Mouse (Mus musculus): ENCODE data around the gene Fem1b. TPM values are rescaled to one million over a fixed set of nuclear protein-coding genes. Genes with fewer than 3 reads are reported as not detected.
"Not testable (repeated sequence)": the region's sequence is repeated elsewhere in the genome, so short reads cannot be mapped to it uniquely, and the experiment has no call there.

The Fem1b gene
- polyA plus RNA-seq, 1 experiment from 2014 or later = 16.2 TPM

DNA sequence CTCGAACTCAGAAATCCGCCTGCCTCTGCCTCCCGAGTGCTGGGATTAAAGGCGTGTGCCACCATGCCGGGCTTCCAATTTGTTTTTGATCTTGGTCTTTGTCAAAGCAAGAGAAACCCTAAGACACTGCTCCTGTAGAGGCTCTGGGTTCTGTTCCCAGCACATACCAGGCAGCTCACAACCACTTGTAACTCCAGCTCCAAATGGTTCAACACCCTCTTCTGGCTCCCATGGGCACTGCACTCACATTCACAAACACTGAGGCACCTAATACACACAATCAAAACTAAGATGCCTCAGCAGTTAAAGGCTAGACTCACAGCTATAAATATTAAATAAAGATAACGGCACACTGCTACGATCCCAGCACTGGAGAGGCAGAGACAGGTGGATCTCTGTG lies 10.1 kb upstream of the Fem1b start:
- Histone ChIP-seq H3K4me1 (replicated peaks) (peaks cover 9% of the 10 kb centered on the region; the same call in 1 of the 2 replicates), H3K36me3 (no peaks in the 10 kb centered on the region)
- 96% methylated on average over 7 of the region's 7 CpGs for WGBS

DNA sequence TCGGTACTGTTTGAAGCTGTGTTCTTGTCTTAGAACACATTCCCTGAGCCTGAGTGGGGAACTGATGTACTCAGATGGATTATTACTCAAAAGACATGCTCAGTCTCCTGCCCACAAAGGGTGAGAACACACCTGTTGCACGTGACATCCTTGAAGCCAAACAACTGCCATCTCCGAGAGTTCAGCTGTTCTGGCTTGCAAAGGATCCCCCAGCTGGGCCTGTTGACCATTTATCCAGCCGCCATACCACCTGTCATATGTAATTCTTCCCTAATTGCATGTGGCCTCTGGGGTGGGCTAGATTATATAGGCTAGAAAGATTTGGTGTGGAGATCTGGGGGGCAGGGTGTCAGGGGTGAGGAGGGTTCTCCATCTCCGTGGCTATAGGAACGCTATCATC lies 9.1 kb upstream of the Fem1b start:
- H3K4me3 ChIP-seq (replicated peaks) = no peak overlapping the region
- H3K27ac ChIP-seq = no peak overlapping the region
- no peak overlapping the region for H3K4me2 ChIP-seq (replicated peaks)
- ATAC-seq = no peak
- no peaks in the 10 kb centered on the region for H3K27me3 ChIP-seq (replicated peaks)
- H3K36me3 ChIP-seq = no peaks in the 10 kb centered on the region
- H3K9me3 ChIP-seq = no peaks in the 10 kb centered on the region
- H3K9ac ChIP-seq = no peak overlapping the region
- WGBS = 81% methylated on average over 6 of the region's 6 CpGs
- peaks cover 2% of the 10 kb centered on the region; the same call in 1 of the 2 replicates for H3K4me1 ChIP-seq (replicated peaks)

More for the DNA sequence above, 10.1 kb upstream of the Fem1b start:
- Histone ChIP-seq H3K27ac (no peak overlapping the region), H3K4me2 (replicated peaks) (no peak overlapping the region), H3K9me3 (no peaks in the 10 kb centered on the region), H3K4me3 (replicated peaks) (no peak overlapping the region), H3K27me3 (replicated peaks) (no peaks in the 10 kb centered on the region), H3K9ac (no peak overlapping the region)
- ATAC-seq = no peak

DNA sequence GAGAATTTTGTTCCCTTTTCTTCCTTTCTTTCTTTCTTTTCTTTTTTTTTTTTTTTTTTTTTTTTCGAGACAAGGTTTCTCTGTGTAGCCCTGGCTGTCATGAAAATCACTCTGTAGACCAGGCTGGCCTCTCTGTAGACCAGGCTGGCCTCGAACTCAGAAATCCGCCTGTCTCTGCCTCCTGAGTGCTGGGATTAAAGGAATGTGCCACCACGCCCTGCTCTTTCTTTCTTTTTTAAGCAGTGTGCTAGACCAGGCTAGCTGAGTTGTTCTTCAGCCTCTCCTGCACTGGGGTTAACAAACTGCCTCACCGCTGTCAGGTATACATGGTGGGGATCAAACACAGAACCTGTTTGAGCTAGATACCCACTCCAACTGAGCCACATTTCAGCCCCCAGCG lies 8.2 kb upstream of the Fem1b start:
- not testable (repeated sequence) for H3K27me3 ChIP-seq (replicated peaks); H3K27ac ChIP-seq; H3K4me3 ChIP-seq (replicated peaks); ATAC-seq; H3K9me3 ChIP-seq; H3K4me2 ChIP-seq (replicated peaks); H3K4me1 ChIP-seq (replicated peaks); H3K36me3 ChIP-seq; H3K9ac ChIP-seq
- 85% methylated on average over 6 of the region's 6 CpGs for WGBS

DNA sequence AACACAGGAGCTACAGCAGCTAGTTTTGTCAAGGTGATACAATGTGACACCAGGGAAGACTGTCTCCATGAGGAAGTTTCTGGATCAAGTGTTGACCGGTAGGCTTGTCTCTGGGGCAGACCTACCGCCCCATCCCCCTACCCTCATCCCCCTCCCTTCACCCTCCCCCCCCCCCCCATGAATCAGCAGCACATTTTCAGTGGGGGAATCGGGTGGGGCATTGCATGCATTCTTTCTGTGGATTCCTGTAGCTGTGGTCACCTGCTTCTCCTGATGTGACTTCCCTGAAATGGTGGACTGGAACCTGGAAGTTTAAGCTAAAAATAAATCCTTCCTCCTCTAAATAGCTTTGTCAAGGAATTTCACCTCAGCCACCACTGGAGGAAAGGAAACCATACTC lies 7.8 kb upstream of the Fem1b start:
- Histone ChIP-seq H3K4me2 (replicated peaks) (no peak overlapping the region), H3K4me3 (replicated peaks) (no peak overlapping the region), H3K4me1 (replicated peaks) (no peaks in the 10 kb centered on the region), H3K27ac (no peak overlapping the region), H3K36me3 (no peaks in the 10 kb centered on the region), H3K27me3 (replicated peaks) (no peaks in the 10 kb centered on the region), H3K9me3 (no peaks in the 10 kb centered on the region), H3K9ac (no peak overlapping the region)
- 65% methylated on average over 3 of the region's 3 CpGs for WGBS
- ATAC-seq = no peak

DNA sequence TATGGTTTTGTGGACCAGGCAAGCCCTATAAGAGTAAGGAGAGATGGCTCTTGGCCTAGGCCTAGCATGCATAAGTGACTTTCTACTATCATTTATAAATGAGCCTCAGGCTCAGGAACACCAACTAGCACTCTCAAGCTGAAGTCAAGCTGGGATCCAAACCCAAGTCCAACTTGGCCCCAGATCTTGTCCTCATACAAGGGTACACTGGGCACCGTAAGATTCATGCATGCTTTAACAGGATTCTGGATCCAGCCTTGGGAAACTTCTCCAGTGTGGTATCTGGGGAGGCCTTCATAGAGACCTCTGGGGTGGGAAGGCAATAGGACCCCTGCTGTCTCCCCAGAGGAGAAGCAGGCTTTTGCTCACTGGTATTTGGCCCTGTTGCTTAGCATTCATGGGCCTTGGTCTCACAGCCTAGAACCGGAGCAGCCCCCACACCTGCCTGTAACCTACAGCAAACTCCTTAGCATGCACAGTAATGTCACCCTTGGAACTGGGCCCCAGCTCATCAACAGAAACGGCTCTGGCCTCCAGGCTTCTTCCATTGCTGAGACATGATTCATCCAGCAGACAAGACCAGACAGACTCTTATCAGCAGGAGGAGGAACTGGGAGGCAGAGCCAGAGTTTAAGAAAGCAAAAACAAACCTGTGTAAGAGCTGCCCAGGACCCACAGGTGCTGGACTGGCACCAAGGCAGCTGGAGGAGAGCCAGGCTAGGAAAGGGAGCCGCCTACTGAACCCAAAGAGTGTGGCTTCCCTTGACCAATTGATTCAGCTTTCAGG lies 6.3 kb upstream of the Fem1b start:
- ATAC-seq = 0 out of 2 replicates have a peak, but pooled peaks have one; percentile 17
- H3K27ac ChIP-seq = no peak overlapping the region

DNA sequence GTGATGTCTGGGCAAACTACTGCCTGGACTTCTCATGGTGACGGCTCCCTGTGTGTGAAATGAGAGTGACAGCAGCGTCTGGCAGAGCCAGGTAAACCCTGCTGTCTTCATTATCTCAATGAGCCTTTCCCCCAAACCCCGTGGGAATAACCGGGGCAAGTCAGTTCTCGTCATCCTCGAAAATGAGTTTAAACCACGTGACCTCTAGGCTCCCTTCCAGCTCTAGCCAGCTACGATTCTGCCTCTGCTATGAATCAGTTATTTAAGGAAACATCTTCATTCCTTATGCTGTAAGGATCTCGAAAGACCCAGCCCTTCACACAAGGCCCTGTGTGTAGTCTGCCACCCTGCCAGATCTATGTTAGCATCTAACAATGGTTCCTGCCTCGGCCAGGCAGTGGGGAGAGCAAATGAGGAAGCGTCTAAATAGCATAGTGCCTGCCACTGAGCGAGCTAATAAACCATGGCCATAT lies 5.4 kb upstream of the Fem1b start:
- Histone ChIP-seq H3K27me3 (replicated peaks) (no peaks in the 10 kb centered on the region), H3K4me1 (replicated peaks) (0 out of 2 replicates have a peak, but pooled peaks cover under 1% of the 10 kb centered on the region), H3K9ac (no peak overlapping the region), H3K4me2 (replicated peaks) (no peak overlapping the region), H3K4me3 (replicated peaks) (no peak overlapping the region), H3K36me3 (no peaks in the 10 kb centered on the region), H3K27ac (no peak overlapping the region), H3K9me3 (no peaks in the 10 kb centered on the region)
- no peak for ATAC-seq
- WGBS = 60% methylated on average over 12 of the region's 12 CpGs

More for the DNA sequence above, 6.3 kb upstream of the Fem1b start:
- no peak overlapping the region for H3K9ac ChIP-seq
- H3K4me2 ChIP-seq (replicated peaks) = no peak overlapping the region
- no peaks in the 10 kb centered on the region for H3K36me3 ChIP-seq
- H3K27me3 ChIP-seq (replicated peaks) = no peaks in the 10 kb centered on the region
- no peaks in the 10 kb centered on the region for H3K4me1 ChIP-seq (replicated peaks)
- no peaks in the 10 kb centered on the region for H3K9me3 ChIP-seq
- WGBS = 64% methylated on average over 4 of the region's 4 CpGs
- no peak overlapping the region for H3K4me3 ChIP-seq (replicated peaks)

DNA sequence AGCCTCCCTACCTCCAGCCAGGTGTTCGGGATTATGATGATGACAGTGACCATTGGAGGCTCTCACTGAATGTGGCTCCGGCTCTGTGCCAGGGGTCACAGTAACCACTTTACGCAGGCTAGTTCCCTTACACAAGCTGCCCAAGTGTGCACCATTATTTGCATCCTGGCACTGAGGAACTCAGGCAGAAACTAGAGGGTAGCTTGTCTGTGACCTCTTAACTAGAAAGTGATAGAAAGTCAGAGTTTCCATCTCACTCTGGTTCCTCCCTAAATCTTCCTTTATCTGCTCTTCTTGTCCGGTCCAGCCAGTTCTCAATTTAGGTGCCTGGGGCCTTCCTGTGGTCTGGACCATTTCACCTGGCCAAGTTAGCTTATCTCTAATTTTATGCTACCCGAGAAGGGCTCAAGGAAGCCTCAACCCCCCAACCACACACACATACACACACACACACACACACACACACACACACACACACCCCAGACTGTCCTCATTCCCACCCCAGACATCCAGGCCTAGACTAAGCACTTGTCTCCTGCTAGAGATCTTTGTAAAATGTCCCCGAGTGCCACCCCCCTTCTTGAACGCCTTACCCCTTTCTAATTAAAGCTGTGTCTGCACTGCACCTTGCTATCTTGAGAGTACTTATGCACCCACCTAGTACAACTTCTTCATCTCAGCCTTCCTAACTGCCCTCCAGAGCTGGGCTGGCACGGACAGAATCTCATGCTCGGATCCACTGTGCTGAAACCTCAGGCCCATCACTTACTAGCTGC lies 4.8 kb upstream of the Fem1b start:
- Histone ChIP-seq H3K4me1 (replicated peaks) (0 out of 2 replicates have a peak, but pooled peaks cover 3% of the 10 kb centered on the region), H3K4me2 (replicated peaks) (no peak overlapping the region), H3K4me3 (replicated peaks) (no peak overlapping the region), H3K36me3 (no peaks in the 10 kb centered on the region), H3K27me3 (replicated peaks) (no peaks in the 10 kb centered on the region), H3K27ac (no peak overlapping the region), H3K9ac (no peak overlapping the region), H3K9me3 (no peaks in the 10 kb centered on the region)
- ATAC-seq = no peak
- WGBS = 81% methylated on average over 9 of the region's 9 CpGs

DNA sequence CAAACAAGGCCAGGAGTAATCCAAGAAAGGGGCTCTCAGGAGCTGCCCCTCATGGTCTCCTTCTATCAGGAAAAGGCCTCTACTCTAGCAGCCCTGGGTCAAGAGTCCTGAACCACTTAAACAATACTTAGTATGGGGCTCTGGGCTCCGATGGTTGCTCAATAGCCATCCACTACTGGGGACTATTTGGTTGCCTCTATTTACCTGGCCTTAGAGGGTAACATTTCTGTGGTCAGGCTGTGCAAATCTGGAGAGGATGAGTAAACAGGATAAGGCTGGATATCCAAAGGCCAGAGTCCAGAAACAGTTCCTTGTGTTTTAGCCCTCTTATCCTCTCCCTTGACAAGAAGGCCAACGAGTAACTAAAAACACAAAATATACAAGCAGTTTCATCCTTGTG lies 3.0 kb upstream of the Fem1b start:
- H3K9ac ChIP-seq = no peak overlapping the region
- no peaks in the 10 kb centered on the region for H3K27me3 ChIP-seq (replicated peaks)
- H3K27ac ChIP-seq = no peak overlapping the region
- ATAC-seq = no peak
- no peak overlapping the region for H3K4me3 ChIP-seq (replicated peaks)
- no peaks in the 10 kb centered on the region for H3K36me3 ChIP-seq
- no peak overlapping the region for H3K4me2 ChIP-seq (replicated peaks)
- WGBS = 71% methylated on average over 2 of the region's 2 CpGs
- no peaks in the 10 kb centered on the region for H3K9me3 ChIP-seq
- H3K4me1 ChIP-seq (replicated peaks) = 0 out of 2 replicates have a peak, but pooled peaks cover 3% of the 10 kb centered on the region

DNA sequence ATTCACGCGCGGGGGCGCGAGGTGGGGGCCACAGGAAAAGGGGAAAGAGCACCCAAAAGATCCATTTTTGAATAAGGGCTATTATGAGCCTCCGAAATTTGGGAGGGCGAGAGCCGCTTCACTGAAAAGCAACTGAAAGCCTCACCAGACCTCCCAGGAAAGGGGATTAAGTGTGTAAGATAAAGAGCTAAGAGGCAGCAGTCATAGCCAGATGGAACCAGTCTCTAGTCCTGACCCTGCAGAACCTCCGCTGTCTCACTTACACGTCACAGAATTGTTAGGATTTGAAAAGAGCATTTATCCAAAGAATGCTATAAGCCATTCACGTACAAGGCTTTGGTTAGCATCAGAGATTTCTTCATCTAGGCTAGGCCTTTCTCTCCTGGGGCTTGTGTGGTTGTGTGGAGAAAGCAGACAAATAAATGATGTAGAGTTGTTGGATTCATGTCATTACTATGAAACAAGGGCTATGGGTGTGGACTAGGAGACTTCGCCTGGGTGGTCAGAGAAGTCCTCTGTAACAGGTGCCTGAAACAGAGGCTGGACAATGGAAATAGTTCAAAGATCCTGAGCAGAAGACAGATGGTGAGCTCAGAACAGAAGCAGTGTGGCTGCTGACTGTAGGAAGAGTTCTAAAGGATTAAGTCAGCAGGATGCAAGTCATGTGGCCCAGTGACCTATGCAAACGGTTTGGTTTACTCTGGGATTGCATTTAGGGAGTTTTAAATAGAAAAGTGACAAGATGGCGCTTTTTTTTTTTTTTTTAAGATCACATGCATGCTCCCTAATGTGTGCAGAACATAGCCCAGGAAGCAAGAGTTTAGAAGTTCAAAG lies 699 bp upstream of the Fem1b start:
- Histone ChIP-seq H3K9ac (peak overlapping the region; percentile 95), H3K4me1 (replicated peaks) (peaks cover 15% of the 10 kb centered on the region), H3K4me3 (replicated peaks) (peak overlapping the region; percentile 99), H3K36me3 (no peaks in the 10 kb centered on the region), H3K27ac (peak overlapping the region; percentile 97), H3K9me3 (no peaks in the 10 kb centered on the region), H3K27me3 (replicated peaks) (no peaks in the 10 kb centered on the region), H3K4me2 (replicated peaks) (peak overlapping the region; percentile 73)
- peak; percentile 22; the same call in 1 of the 2 replicates for ATAC-seq
- 16% methylated on average over 14 of the region's 14 CpGs for WGBS

DNA sequence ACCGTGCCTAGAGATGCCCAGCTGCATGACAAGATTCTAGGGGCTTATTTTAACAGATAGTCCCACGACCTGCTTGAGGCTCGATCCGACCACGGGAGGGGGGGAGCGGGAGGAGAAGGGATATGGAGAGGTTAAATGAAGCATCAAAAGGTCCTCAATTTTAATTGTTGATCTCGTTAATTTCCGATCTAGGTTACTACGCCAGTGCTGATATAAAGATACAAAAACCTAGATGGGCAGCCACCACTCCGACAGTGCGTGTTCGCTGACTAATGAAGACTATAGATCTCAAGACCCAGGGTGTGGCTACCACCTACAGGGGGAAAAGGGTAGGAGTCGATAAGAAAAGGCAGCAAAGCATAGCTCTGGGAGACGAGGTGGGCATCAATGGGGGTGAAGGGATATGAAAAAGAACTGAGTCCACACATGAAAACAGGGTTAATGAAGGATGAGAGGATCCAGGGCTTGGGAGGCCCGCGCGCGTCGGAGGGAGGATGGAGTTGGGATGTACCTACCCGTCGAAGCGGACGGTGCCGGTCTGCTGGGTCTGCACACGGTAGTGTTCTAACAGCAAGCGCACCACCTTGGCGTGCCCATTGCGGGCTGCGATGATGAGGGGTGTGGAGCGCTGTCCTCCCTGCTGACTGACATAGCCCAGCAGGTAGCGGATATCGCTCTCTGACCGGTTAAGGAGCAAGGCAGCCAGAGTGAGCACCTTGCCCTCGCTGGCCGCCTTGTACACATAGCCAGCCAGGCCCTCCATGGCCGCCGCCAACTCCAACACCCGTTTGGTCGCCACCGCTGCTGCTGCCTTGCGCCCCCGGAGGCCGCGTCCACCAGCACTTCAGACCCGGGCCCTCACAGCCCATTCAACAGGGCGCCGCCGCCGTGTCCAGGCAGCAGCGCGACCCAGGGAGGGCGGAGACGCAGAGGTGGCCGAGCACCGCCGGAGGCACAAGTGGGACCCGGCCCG lies 905 bp downstream of the Fem1b start:
- H3K36me3 ChIP-seq = no peaks in the 10 kb centered on the region
- H3K27me3 ChIP-seq (replicated peaks) = no peaks in the 10 kb centered on the region
- H3K9ac ChIP-seq = peak overlapping the region; percentile 95
- H3K27ac ChIP-seq = peak overlapping the region; percentile 97
- H3K4me2 ChIP-seq (replicated peaks) = peak overlapping the region; percentile 73
- peaks cover 15% of the 10 kb centered on the region for H3K4me1 ChIP-seq (replicated peaks)
- H3K9me3 ChIP-seq = no peaks in the 10 kb centered on the region
- peak overlapping the region; percentile 99 for H3K4me3 ChIP-seq (replicated peaks)
- under 1% methylated on average over 58 of the region's 58 CpGs for WGBS
- peak; percentile 60 for ATAC-seq

DNA sequence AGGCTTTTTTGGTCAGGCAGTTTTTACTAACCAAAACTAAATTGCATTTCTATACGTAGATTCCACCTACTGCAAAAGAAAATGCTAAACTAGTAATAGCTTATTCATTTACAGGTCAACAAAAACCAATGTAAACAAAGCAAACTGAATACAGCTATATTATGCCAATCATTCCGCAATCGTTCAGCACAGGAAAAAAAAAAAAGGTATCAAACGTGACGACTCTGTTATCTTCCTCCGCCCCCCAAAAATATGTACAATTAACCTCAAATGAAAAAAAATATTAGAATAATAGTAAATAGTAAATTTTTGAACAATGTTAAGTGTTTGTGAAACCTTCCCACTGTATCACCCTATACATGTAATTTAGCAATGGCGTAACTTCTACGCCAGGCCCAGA lies 1.6 kb downstream of the Fem1b start:
- Histone ChIP-seq H3K27me3 (replicated peaks) (no peaks in the 10 kb centered on the region), H3K27ac (no peak overlapping the region), H3K4me3 (replicated peaks) (peak overlapping the region; percentile 99), H3K4me1 (replicated peaks) (peaks cover 15% of the 10 kb centered on the region), H3K4me2 (replicated peaks) (peak overlapping the region; percentile 73), H3K9me3 (no peaks in the 10 kb centered on the region), H3K36me3 (no peaks in the 10 kb centered on the region), H3K9ac (peak overlapping the region; percentile 95)
- 13% methylated on average over 8 of the region's 8 CpGs for WGBS
- no peak for ATAC-seq

All from intestine, embryonic 15.5 days (tissue).